Mouse (Mus musculus) kidney, adult 2 months (tissue): Measurements from ENCODE around the gene Fbxl8. TPM values are rescaled to one million over a fixed set of nuclear protein-coding genes. Genes with fewer than 3 reads are reported as not detected.

ENCODE experiments used
- DNase-seq: peaks from one replicate; pipeline ENCODE4 v3.0.0; 2021
- H3K27ac ChIP-seq: fragments of 200-500 bp; 2 replicates; pipeline ENCODE4 v1.5.1; 2012; ENCODE audit warnings: low read depth, low read length, control low read depth, inconsistent platforms; ENCODE audit not compliant: insufficient read depth
- H3K27me3 ChIP-seq: fragments of 200-500 bp; replicated peaks from 2 replicates; pipeline ENCODE4 v1.6.1; 2012; ENCODE audit warnings: mild to moderate bottlenecking, moderate library complexity, low read length, inconsistent platforms; ENCODE audit not compliant: control insufficient read depth, insufficient read depth
- H3K36me3 ChIP-seq: fragments of 200-500 bp; 2 replicates; pipeline ENCODE4 v1.6.1; 2012; ENCODE audit warnings: mild to moderate bottlenecking, moderate library complexity, low read length, inconsistent platforms; ENCODE audit not compliant: control insufficient read depth, insufficient read depth
- H3K4me1 ChIP-seq: fragments of 200-500 bp; 2 replicates; pipeline ENCODE4 v1.6.1; 2011; ENCODE audit warnings: low read length; ENCODE audit not compliant: control insufficient read depth, insufficient read depth
- H3K4me3 ChIP-seq: fragments of 200-500 bp; 2 replicates; pipeline ENCODE4 v1.5.1; 2011; ENCODE audit warnings: mild to moderate bottlenecking, low read depth, low read length, control low read depth; ENCODE audit not compliant: insufficient read depth
- CTCF ChIP-seq: fragments of 200-500 bp; conservative IDR thresholded peaks from 2 replicates; pipeline ENCODE4 v1.5.1; 2011; ENCODE audit warnings: low read depth, mild to moderate bottlenecking, control low read depth, low read length, moderate library complexity, mixed read lengths; ENCODE audit not compliant: insufficient read depth, insufficient read length
- POLR2A ChIP-seq: fragments of 200-500 bp; IDR thresholded peaks from one replicate; pipeline ENCODE4 v1.6.1; 2011; ENCODE audit warnings: low read depth, low read length, control low read depth
- WGBS: fragments of 180-500 bp; shearing (Covaris S2); methylation state at CpG from one replicate; pipeline ENCODE4 v1.1.7; 2018; 5-methylcytosine and 5-hydroxymethylcytosine counted together
- polyA plus RNA-seq: library from polyadenylated mRNA; depleted of rRNA; stranded (reverse); fragments of >200 nt; gene quantifications from 2 replicates; pipeline ENCODE4 v1.2.3, GENCODE M21; 2012; rRNA removed

Fbxl8 gene
- polyA plus RNA-seq, result 6.9 and 8.3 TPM in 2 replicates

DNA sequence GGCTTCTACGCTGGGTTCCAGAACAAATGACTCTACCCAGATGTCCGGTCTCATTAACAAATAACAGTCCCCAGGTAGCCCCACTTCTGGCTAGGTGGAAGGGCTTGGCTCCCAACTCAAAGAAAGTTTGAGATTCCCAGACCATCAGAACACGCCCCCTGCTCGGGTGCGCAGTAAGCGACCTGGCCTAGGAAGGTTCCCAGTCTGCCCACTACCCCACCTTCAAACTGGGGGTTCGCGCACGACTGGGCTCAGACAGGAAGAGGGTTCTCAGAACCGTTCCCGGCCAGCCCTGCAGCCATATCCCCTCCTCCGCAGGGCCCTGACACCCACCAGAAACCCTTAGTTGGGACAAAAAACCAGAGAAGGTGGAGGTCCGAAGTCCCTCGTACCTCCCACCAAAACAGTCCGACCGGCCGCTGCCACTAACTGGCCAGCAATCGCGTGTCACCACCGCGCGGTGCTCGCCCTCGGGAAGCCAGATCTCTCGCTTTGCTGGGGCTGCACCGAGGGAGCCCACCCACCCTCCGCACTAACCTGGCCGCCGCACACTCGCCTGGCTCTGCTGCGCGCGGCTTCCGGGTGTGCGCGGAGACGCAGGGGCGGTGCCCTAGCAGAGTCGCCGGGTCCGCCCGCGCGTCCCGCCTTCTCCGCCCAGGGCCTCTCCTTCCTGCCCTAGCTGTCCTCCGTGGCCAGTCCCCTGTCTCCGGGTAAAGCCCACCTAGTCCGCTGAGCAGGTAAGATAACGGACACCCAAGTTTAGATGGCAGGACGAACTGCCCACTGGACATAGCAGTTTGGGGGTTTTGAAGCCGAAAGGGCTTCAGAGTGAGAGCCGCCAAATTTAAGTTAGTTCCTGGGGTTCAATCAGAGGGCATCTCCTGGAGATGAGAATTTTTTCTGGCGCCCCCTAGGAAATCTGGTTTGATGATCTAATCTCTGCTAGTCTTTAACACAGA, at the start of gene Fbxl8, which contains the start of gene Tradd:
Fbxl8 (plus strand) TSS at position 625 of the 959 bp plus-strand sequence.
Tradd (minus strand) TSS at position 586 of the 959 bp plus-strand sequence.
- H3K36me3 ChIP-seq, result peaks cover 1% of the 10 kb centered on the region
- H3K27me3 ChIP-seq, result no peaks in the 10 kb centered on the region
- TF ChIP-seq POLR2A (peak; percentile 54), CTCF (no peak)
- H3K4me1 ChIP-seq, result peaks cover 5% of the 10 kb centered on the region; the same call in 1 of the 2 replicates
- DNase-seq, result peak; percentile 84
- H3K4me3 ChIP-seq, result peak within 1 kb of the TSS; percentile 99
- WGBS, result 1% methylated on average over 54 of the region's 54 CpGs
- H3K27ac ChIP-seq, result peak within 1 kb of the TSS; percentile 26; the same call in 1 of the 2 replicates

GRCm38 (mm10) chr8:105217926-105218522, 46.4 kb upstream of the Fbxl8 start:
- DNase-seq, result peak; percentile 60
- H3K4me1 ChIP-seq, result no peaks in the 10 kb centered on the region; the same call in 1 of the 2 replicates
- H3K27me3 ChIP-seq, result no peaks in the 10 kb centered on the region
- TF ChIP-seq CTCF (0 out of 2 replicates have a peak, but pooled peaks have one; percentile 29), POLR2A (no peak)
- WGBS, result 77% methylated on average over 5 of the region's 5 CpGs
- H3K36me3 ChIP-seq, result no peaks in the 10 kb centered on the region; the same call in 1 of the 2 replicates
- no peak overlapping the region for H3K27ac ChIP-seq
- no peak overlapping the region for H3K4me3 ChIP-seq

GRCm38 (mm10) chr8:105223850-105224249, 40.6 kb upstream of the Fbxl8 start:
- no peak overlapping the region for H3K4me3 ChIP-seq
- WGBS, result 82% methylated on average over 7 of the region's 7 CpGs
- no peaks in the 10 kb centered on the region for H3K27me3 ChIP-seq
- no peak for DNase-seq
- TF ChIP-seq CTCF, result no peak
- TF ChIP-seq POLR2A, result no peak
- H3K4me1 ChIP-seq, result peaks cover 9% of the 10 kb centered on the region; the same call in 1 of the 2 replicates
- H3K27ac ChIP-seq, result no peak overlapping the region
- H3K36me3 ChIP-seq, result no peaks in the 10 kb centered on the region

GRCm38 (mm10) chr8:105224413-105225271, 39.8 kb upstream of the Fbxl8 start, which contains the start of gene D230025D16Rik:
TSS of gene D230025D16Rik (plus strand) at chr8:105225145.
- H3K4me1 ChIP-seq, result peaks cover 9% of the 10 kb centered on the region; the same call in 1 of the 2 replicates
- peak; percentile 95 for TF ChIP-seq POLR2A
- TF ChIP-seq CTCF, result no peak
- peak; percentile 96 for DNase-seq
- H3K36me3 ChIP-seq, result no peaks in the 10 kb centered on the region
- H3K4me3 ChIP-seq, result peak within 1 kb of the TSS; percentile 91
- H3K27ac ChIP-seq, result peak within 1 kb of the TSS; percentile 83
- no peaks in the 10 kb centered on the region for H3K27me3 ChIP-seq
- 2% methylated on average over 34 of the region's 34 CpGs for WGBS

DNA sequence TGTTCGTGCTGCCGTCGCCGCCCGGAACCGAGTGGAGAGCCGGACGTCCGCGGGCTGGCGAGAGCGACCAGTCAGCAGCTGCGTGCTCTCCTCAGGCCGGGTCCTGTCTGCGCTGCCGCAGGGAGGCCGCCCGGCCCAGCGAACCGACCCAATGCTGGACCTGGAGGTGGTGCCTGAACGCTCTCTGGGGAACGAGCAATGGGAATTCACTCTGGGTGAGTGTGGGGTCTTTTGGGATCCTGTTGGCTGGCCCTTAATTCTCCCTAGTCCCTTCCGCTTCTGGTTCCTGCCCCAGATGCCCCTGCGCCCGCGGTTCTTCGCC, 39.2 kb upstream of the Fbxl8 start:
- WGBS, result 1% methylated on average over 27 of the region's 27 CpGs
- Histone ChIP-seq H3K4me3 (peak overlapping the region; percentile 91), H3K27me3 (no peaks in the 10 kb centered on the region), H3K4me1 (peaks cover 9% of the 10 kb centered on the region; the same call in 1 of the 2 replicates), H3K27ac (peak overlapping the region; percentile 73), H3K36me3 (no peaks in the 10 kb centered on the region)
- no peak for DNase-seq
- TF ChIP-seq CTCF, result no peak
- no peak for TF ChIP-seq POLR2A

DNA sequence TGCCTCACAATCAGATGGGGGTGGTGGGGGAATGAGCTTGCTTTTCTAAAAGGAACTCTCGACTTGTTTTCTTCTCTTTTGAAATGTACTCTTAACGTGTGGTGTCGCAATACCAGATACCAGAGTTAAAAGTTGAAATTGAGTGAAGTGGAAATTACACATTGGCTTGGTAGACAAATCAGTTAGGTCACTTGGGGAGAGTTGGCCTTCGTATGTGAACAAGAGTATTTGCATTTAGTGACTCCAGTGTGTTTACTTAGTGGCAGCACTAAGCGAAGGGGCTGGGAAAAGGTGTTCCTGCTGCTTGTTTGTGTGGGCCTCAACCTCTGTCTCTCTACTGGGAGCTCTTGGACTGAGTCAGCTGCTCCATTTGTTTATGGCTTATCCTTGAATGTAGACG, 38.5 kb upstream of the Fbxl8 start:
- no peaks in the 10 kb centered on the region for H3K36me3 ChIP-seq
- TF ChIP-seq POLR2A (no peak), CTCF (no peak)
- H3K4me3 ChIP-seq, result peak overlapping the region; percentile 91
- peak overlapping the region; percentile 27; the same call in 1 of the 2 replicates for H3K27ac ChIP-seq
- no peak for DNase-seq
- H3K4me1 ChIP-seq, result peaks cover 9% of the 10 kb centered on the region; the same call in 1 of the 2 replicates
- H3K27me3 ChIP-seq, result no peaks in the 10 kb centered on the region
- 9% methylated on average over 6 of the region's 6 CpGs for WGBS
